Mouse (Mus musculus) testis, postnatal 10 days (tissue): ENCODE measurements at regions not wholly inside any gene's neighbourhood (a gene's known extent, or its start where the extent isn't known, plus 50 kb on each side); places are given as distances from the start of the nearest gene placed in this dataset.

Experiments used
- DNase-seq: peaks from one replicate; pipeline ENCODE4 v3.0.0; 2021; ENCODE audit warnings: low spot score

DNA sequence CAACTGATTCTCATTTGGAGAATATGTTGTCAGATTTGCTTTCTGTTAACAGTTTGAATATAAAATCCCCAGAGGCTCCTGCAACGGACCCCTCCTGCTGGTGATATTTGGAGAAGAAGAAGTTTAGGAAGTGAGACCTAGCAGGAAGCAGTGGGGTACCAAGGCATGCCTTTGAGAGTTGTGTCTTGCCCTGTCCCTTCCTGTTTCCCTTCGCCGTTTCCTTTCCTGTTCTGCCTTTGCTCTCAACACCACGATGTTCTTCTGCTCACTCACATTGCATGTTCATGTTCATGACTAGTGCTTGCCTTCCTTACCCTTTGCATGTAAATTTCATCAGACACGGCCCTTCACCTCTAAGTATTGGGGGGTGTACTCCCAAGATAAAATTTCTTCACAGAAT is 254.0 kb downstream of the Tle4 start:
- no peak for DNase-seq

DNA sequence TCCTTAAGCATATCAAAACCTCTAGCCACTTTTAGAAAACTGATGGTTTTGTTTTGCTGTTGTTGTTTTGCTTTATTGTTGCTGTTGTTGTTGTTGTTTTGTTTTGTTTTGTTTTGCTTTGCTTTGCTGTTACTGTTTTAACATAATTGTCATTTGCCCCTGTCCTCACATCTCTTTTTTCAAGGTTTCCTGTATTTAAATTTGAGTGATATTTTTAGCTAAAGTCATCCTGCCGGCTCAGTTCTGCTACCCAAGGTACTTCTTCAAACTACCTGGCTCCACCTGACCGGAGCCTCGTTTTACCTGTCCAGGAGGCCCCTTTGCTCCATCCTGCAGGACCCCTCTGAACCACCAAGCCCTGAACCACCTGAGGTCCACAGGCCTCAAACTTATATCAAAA is 253.4 kb downstream of the Tle4 start:
- no peak for DNase-seq

DNA sequence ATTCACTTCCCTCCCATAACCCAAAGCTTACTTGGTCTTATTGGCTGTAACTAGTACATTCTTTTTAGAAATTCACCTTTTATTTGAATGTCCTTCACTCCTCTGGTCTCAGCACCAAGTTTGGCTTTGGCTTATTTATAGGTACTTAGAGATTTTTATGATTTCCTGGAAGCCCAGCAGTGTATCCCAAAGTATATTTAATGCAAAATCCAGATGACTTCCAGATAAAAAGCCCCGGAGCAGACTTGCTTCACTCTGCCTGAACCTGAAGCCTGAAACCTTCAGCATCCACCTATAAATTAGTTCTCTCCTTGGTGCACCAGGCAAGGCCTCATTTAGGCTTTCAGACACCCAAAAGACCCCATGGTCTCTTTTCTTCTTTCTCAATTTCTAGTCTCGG is 250.8 kb downstream of the Tle4 start:
- DNase-seq = no peak

DNA sequence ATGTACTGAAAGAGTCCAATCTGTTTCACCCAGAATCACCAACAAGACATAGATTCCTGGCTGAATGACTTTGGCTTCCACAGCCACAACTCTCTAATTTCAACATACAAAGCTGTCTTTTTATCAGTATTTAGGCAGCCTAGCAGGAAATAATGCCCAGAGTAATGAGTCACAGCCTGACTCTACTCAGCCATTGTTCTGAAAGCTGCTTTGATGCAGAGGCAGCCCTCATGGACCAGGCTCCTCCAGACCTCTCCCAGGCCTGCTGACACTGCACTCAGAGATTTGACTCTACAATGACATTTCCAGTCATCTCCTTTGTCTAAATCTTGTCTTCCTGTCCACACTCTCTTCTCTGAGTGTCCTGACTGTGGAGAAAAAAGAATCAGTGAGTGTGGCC is 250.4 kb downstream of the Tle4 start:
- DNase-seq = no peak

DNA sequence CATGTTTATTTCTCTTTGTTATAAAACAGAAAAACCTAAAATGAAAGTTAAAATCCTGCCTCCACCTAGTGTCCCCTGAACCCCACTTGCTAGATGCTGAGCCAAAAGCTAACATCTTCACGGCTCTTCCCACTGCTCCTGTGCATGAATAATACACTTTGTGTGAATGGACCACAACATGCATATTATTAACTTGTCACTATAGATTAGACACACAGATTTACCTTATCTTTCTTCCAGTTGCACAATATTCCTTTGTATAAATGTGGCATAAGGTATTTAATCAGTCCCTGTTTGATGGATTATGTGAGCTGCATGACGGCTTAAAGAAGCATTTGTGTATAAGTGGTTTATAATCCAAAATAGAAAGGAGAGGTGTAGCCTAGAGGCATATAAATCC is 248.1 kb downstream of the Tle4 start:
- DNase-seq = no peak

DNA sequence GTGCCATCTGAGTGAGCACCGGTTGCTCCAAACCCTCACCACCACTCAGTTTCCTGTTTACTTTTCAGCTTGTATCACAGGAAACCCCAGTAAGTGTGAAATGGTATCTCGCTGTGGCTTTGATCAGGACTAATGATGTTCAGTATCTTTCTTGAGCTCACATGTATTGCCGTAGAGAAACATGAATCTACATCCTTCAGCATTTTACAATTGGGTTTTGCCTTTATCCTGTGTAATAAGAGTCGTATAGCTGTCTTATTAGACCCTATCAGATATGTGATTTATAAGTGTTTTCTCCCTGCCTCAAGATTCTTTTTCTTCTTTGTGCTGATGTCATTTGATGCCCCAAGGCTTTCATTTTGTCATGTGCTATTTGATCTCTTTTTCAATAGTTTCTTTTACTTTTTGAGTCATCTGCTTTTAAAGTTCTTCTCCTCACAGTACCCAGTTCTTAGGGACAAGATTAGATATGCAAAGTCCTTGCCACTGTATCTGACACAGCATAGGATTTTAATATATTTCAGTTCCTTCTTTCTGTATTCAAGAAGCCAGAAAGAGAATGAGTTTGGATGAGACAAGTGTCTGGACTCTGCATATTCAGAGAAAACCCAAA is 246.0 kb downstream of the Tle4 start:
- no peak for DNase-seq

DNA sequence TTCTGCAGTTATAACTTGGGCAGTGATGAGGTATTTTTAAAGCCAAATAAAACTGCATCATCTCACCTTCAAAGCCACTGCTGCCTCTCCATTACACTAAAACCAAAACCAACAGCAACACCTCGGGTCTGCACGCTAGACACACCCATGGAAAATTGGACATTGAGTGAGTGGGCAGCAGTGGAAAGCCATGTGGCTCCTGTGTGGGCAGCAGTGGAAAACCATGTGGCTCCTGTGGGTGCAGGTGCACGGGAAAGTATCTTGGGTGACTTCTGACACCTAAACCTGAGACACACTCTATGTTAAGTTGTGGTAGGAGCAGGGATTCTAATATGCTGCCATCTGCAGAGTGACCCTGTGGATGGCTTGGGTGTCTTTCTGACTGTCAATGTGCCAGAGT is 245.3 kb downstream of the Tle4 start:
- no peak for DNase-seq

DNA sequence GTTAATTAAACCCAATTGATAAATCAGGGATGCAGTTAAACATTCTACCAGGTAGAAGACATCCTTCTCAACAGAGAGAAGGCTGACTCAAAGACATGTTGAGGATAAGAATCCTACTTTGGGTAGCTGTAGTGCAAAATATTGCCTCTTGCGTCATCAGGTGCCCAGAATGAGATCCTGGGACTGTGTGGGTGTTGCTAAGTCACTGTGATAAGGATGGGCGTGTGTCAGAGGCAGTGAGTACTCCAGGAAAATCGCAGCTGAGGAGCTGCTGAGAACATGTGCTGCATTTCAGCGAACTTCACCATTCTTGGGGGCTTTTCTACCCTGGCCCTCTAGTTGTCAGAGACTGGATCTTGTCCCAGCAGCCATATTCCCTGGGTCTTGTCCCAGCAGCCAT is 244.7 kb downstream of the Tle4 start:
- DNase-seq = no peak

DNA sequence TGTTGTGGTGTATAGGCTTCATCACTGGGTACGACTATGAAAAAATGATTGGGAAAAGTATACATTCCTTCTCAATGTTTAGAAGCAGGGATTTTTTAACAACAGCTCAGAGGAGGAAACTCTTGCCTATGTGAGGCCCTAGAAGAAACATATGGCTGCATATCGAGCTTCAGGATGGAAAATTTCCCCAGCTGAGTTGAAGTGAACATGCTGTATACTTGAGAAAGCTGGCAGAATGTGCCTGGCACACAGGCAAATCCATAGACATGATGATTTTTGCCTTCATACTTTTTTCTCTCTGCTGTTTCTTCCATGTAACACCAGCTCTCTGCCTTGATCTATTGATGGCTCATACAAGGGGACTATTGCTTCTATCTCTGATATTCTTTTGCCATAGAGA is 242.7 kb downstream of the Tle4 start:
- no peak for DNase-seq

DNA sequence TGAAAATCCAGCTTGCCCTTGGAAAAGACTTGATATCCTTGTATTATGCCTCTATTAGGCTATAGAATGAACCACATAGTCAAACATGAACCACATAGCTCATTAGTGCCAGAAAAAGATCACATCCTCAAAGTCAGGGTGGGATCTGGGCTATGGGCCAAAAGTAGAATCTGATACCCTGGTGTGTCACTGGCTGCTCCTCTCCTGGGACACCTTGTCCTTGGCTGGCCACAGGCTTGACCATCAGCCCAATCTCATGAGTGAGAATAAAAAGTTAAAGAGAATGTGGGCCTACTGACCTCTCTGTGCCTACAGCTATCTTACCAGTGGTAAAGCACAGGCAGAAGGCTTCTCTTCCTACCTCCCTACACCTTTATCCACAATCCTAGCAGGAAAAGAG is 241.9 kb downstream of the Tle4 start:
- no peak for DNase-seq

DNA sequence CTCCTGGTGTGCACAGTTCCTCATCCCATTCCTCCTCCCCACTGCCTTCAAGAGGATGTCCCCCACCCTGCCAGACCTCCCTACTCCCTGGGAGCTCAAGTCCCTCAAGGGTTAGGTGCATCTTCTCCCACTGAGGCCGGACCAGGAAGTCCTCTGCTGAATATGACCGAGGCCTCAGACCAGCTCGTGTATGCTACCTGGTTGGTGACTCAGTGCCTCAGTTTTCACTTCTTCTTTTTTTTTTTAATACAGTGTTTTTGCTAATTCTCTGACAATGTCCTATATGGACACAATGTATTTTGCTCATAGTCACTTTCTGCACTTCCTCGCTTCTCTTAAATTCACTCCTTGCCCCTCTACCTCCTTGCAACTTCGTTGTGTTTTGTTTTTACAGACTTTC is 237.2 kb downstream of the Tle4 start:
- no peak for DNase-seq

DNA sequence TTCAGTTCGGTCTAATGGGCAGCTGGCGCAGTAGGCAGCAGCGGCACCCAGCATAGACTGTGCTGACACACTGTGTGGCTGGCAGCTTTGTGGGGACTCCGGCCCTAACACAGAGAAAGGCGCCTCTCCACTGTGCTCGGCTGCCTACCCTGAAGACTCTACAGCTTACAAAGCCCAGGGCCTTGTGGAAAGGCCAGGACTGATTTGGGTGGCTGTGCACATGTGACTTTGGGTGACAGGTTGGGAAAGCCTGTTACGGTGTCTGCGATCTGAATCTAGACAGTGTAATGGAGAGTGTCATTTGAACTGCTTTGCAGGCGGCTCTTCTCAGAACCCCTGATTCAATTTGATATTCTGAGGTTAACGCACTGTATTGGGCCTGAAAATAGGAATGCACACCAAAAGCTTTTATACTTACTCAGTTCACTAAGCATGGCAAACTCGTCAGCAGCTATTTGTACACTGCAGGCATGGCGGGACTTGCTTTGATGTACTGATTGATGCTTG is 228.7 kb downstream of the Tle4 start:
- no peak for DNase-seq

DNA sequence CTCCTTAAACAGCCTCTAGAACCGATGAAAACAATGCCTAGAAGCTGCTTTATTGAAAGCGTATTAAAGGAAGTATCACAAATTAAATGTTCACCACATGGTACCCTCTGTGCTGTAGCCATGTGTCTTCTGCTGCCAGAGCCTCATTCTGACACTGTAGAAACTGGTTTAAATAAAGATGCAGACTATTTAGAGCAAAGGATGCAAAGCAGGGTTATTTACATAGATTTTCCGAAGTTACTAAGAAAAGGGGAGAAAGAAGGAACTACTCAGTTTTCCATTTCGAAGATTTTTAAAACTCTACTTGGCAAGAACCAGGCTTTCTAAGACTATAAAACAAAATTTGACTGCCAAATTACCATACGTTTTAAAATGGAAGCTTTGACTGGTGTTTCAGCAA is 226.5 kb downstream of the Tle4 start:
- no peak for DNase-seq

DNA sequence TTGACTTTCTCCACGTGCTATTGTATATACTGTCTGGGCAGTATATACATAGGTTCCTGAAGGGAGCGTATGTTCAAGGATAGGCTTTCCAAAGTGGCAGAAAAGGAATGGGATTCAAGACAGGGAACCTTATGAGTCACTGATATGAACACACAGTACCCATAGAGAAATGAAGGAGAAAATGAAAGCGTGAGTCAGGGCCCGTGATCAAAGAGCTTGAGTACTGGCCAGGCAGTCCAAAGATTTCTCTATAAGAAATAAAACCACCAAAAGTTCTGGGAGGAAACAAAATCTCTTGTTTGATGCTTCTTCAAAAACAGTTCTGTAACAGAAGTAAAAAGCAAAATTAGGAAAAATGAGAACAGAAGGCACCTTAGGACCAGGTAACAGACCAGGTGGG is 223.9 kb downstream of the Tle4 start:
- DNase-seq = no peak

DNA sequence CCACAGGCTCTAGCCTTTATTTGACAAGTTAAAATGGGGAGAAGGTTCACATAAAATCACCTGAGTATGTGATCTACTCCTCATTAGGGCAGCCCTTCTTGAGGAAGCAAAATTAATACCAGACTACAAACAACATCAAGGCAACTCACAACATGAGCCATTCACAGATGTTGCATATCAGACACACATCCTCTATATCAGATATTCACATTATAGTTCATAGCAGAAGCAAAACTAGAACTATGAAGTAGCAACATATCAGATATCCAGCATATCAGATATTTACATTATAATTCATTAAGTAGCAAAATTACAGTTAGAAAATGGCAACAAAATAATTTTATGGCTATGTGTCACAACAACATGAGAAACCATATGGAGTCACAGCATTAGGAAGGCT is 217.0 kb downstream of the Tle4 start:
- DNase-seq = no peak

DNA sequence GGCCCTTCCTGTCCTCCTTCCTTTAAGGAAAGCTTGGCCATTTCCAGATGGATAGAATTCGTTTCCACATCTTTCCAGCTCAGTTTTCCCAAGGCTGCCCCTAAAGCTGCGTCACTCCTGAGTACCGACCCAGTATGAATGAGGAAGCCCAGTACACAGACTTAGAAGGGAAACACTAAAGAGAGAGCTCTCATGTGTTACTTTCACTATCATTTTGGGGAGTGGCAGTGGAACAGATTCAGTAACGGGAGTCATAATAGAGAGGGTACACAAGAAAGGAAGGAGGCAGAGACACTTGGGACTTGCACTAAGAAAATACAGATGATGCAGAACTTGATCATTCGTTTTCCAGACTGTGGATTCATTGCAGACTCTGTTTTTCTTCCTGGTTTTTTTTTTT is 210.1 kb downstream of the Tle4 start:
- DNase-seq = no peak

DNA sequence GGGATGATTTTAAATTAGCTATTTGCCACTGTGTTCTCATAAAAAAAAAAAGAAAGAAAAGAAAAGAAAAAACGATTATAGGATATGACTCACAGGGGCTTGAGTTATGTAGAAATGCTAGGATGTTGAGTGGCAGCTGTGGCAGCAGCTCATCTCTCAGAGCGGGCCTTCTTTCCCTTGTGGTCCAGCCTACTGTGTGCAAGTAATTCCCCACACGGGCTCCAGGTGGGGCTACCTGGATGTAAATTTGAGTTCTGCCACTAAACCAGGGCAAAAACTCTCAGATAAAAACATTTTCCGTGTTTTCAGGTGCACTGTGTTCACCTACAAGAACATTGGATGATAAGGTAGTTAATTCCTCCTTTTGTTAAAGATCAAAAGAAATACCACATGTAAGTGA is 209.3 kb downstream of the Tle4 start:
- no peak for DNase-seq

DNA sequence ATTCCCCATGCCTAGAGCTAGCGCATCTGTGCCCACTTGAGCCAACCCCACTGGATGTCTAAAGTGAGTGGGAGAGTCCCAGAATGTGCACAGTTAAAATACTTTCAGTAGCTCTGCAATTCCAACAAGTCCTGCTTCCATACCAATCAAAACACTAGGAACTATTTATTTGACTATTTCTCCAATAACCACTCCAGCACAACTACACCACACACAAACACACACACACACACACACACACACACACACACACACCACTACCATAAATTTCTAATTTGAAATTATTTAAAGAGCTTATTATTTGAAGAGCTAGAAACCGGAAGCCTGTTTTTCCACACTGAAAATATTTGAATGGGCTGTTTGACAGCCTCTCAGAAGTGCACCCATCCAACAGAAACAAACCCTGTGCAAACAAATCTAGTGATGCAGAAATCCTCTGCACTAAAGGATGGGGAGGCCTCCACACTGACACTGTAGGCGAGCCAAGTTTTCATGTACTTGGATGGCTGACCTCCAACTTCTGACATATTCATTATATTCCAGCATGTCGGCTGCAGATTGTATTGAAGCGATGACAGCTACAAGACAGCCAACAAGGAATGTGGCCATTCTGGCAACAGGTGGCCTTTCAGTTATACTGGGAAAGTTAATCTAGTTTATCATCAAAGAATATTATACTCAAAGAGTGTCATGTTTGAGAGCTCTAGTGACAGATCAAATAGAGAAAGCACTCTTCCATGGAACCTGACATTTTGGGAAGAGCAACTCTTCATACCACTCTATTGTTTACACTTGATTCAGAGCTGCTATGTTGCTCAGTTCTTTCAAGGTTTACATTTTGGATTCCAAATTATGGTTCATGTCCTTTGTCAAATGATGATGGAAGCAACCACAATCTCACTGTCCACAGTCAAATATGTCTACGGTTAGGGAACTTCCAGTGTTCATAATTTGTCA is 207.7 kb downstream of the Tle4 start:
- DNase-seq = no peak

DNA sequence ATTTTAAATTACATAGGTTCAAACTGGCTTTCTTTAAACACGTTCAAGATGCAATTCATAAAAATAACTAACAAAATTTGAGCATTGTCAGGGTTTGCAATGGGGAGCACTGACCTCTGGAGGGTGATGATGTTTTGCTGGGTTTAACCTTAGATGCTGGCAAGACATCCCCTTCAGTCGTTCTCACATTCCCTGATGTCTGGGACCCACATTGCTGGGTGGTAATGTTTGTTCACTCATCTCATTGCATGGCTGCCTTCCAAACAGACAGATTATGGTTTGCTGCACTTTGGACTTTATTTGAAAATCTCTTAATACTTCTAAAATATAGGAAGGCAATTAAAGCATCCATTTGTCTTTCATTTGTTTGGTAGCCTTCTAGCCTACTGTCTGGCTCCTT is 206.9 kb downstream of the Tle4 start:
- DNase-seq = no peak
